Mouse (Mus musculus) heart, embryonic 13.5 days (tissue): ENCODE results near the gene Nlk. TPM values are rescaled to one million over a fixed set of nuclear protein-coding genes. Genes with fewer than 3 reads are reported as not detected.

Experiments
- ATAC-seq: fragments of 200-750 bp; cut with Nextera tagmentation; 2 replicates; pipeline ENCODE4 v1.8.0; 2017; ENCODE audit warnings: moderate TSS enrichment; ENCODE audit not compliant: insufficient number of reproducible peaks, low FRiP score, low TSS enrichment; ENCODE audit errors: extremely low read depth
- H3K27ac ChIP-seq: fragments of 300-500 bp; sonication (generic); replicated peaks from 2 replicates; pipeline ENCODE4 v1.5.1; 2015; ENCODE audit warnings: moderate library complexity, mild to moderate bottlenecking, inconsistent platforms
- H3K27me3 ChIP-seq: fragments of 300-500 bp; sonication (generic); replicated peaks from 2 replicates; pipeline ENCODE4 v1.6.1; 2015; ENCODE audit warnings: mild to moderate bottlenecking, inconsistent platforms
- H3K36me3 ChIP-seq: fragments of 300-500 bp; sonication (generic); 2 replicates; pipeline ENCODE4 v1.6.1; 2015; ENCODE audit warnings: mild to moderate bottlenecking, inconsistent platforms
- H3K4me1 ChIP-seq: fragments of 300-500 bp; sonication (generic); 2 replicates; pipeline ENCODE4 v1.6.1; 2015; ENCODE audit warnings: inconsistent platforms
- H3K4me2 ChIP-seq: fragments of 300-500 bp; sonication (generic); 2 replicates; pipeline ENCODE4 v1.6.1; 2015; ENCODE audit warnings: inconsistent platforms, mild to moderate bottlenecking, moderate library complexity
- H3K4me3 ChIP-seq: fragments of 300-500 bp; sonication (generic); 2 replicates; pipeline ENCODE4 v1.5.1; 2015; ENCODE audit warnings: moderate library complexity, mild to moderate bottlenecking, inconsistent platforms
- H3K9ac ChIP-seq: fragments of 300-500 bp; sonication (generic); 2 replicates; pipeline ENCODE4 v1.6.1; 2015; ENCODE audit warnings: inconsistent platforms, mild to moderate bottlenecking, moderate library complexity
- H3K9me3 ChIP-seq: fragments of 300-500 bp; sonication (generic); 2 replicates; pipeline ENCODE4 v1.6.1; 2016; ENCODE audit warnings: inconsistent platforms
- WGBS: fragments of 180-500 bp; shearing (Covaris S2); methylation state at CpG from one replicate; pipeline ENCODE4 v1.1.7; 2015; ENCODE audit warnings: mixed read lengths; 5-methylcytosine and 5-hydroxymethylcytosine counted together
- polyA plus RNA-seq: library from polyadenylated mRNA; unstranded; fragments of >200 nt; fragmentation: Nextera tagmentation; extraction: Ambion mirVana; gene quantifications from 2 replicates; pipeline ENCODE4 v1.2.1, GENCODE M21; 2015

Nlk gene
- polyA plus RNA-seq, 1 experiment from 2014 or later: 11.4 TPM

DNA sequence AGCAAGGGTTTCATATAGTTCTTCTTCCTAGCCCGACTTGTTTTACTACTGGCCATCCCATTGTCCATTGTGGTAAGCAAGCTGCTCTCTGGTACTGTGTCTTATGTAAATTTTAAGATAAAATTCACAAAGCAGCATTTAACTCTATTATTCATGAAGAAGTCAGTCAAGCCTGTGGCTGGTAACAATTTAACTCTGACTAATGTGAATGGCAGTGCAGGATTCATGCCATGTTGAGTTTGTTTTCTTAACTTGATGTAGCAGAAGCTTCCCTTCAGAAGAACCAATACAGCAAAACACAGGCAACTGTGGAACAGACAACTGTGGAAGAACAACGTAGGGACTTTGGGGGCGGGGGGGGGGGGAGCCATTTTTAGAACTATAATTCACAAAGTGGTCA lies 68.3 kb downstream of the Nlk start:
- no peak overlapping the region for H3K9ac ChIP-seq
- no peak overlapping the region for H3K27ac ChIP-seq
- H3K27me3 ChIP-seq: no peaks in the 10 kb centered on the region
- H3K4me3 ChIP-seq: no peak overlapping the region
- no peaks in the 10 kb centered on the region for H3K9me3 ChIP-seq
- no peak overlapping the region for H3K4me2 ChIP-seq
- no peak for ATAC-seq
- peaks cover 8% of the 10 kb centered on the region; the same call in 1 of the 2 replicates for H3K4me1 ChIP-seq
- WGBS: 74% methylated on average over 3 of the region's 3 CpGs
- H3K36me3 ChIP-seq: peaks cover 15% of the 10 kb centered on the region

DNA sequence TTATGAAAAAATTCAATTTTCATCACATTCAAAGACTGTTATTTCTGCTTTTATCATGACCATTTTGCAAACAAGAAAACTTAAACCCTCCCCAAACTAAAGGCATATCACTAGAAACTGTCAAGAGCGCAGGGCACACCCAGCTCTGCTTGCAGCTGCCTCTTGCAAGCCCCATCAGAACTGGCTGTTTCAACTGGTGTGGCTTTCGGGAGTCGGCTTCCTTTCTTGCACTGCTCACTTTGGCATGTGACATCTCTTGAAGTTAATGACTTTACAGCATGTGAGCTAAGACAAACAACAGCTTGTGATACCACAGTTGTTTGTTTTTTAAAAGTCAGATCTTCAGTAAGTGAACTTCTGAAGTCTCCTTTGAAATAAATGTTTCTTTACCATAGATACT lies 72.8 kb downstream of the Nlk start:
- no peak for ATAC-seq
- no peak overlapping the region for H3K4me3 ChIP-seq
- H3K4me2 ChIP-seq: no peak overlapping the region
- peaks cover 10% of the 10 kb centered on the region for H3K4me1 ChIP-seq
- 49% methylated on average over 3 of the region's 3 CpGs for WGBS
- peaks cover 15% of the 10 kb centered on the region for H3K36me3 ChIP-seq
- no peak overlapping the region for H3K27ac ChIP-seq
- H3K9ac ChIP-seq: no peak overlapping the region
- H3K9me3 ChIP-seq: no peaks in the 10 kb centered on the region
- H3K27me3 ChIP-seq: no peaks in the 10 kb centered on the region

DNA sequence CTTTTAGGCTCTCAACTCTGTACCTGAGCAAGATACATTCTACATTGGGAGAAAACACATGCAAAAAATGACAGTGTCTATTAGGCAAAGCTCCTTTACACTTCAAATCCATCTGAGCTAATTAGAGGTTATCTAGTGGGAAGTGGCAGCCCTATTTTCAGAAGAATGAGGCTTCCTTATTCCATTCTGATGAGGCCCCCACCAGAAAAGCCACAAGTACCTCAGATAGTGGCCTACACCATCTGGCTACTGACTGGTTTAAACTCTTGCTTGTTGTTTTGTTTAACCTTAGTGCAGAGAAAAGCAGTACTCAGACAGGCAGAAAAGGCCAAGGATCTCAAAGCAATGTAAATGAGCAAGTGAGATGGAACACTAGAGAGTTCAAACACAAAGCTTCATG lies 75.2 kb downstream of the Nlk start:
- H3K9me3 ChIP-seq: no peaks in the 10 kb centered on the region
- no peak overlapping the region for H3K4me2 ChIP-seq
- H3K4me3 ChIP-seq: no peak overlapping the region
- peaks cover 5% of the 10 kb centered on the region for H3K4me1 ChIP-seq
- H3K9ac ChIP-seq: no peak overlapping the region
- peaks cover 28% of the 10 kb centered on the region for H3K36me3 ChIP-seq
- no peak for ATAC-seq
- no peaks in the 10 kb centered on the region for H3K27me3 ChIP-seq
- H3K27ac ChIP-seq: no peak overlapping the region

DNA sequence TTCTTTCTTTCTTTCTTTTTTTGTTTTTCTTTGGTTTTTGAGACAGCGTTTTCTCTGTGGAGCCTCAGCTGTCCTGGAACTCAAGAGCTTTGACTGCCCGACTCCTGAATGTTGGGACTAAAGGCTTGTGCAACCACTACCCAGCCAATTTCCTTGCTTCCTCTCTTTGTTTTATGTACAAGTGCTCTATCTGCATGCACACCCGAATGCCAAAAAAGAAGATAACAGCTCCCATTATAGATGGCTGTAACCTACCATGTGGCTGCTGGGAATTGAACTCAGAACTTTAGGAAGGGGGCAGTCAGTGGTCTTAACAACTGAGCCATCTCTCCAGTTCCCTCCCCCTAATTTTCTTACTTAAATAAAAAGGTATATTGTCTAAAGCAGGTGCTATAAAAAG lies 77.0 kb downstream of the Nlk start:
- WGBS: 64% methylated on average over 3 of the region's 3 CpGs
- H3K9me3 ChIP-seq: no peaks in the 10 kb centered on the region
- H3K27ac ChIP-seq: no peak overlapping the region
- no peak overlapping the region for H3K4me2 ChIP-seq
- no peak for ATAC-seq
- no peak overlapping the region for H3K9ac ChIP-seq
- peaks cover 27% of the 10 kb centered on the region for H3K36me3 ChIP-seq
- no peaks in the 10 kb centered on the region for H3K27me3 ChIP-seq
- no peak overlapping the region for H3K4me3 ChIP-seq
- peaks cover 5% of the 10 kb centered on the region for H3K4me1 ChIP-seq

DNA sequence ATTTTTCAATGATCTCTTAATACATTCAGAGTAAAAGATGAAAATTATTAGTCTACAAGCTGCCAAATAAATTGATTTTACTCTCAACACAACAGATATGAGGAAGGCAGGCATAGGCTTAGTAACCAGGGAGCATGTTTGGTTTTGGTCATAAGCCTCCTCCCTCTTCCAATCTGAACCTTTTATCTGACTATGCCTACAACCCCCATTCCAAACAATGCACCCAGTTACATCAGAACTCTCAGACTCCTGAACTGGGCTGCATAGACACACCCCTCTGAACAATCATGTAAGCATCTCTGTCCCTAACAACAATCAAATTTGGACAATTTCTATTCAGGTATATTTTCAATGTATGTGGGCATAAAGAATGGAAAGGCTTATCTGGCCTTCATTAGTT lies 85.9 kb downstream of the Nlk start:
- peaks cover 20% of the 10 kb centered on the region for H3K36me3 ChIP-seq
- no peaks in the 10 kb centered on the region for H3K27me3 ChIP-seq
- H3K4me2 ChIP-seq: no peak overlapping the region
- no peak for ATAC-seq
- H3K4me3 ChIP-seq: no peak overlapping the region
- no peak overlapping the region for H3K9ac ChIP-seq
- no peaks in the 10 kb centered on the region for H3K9me3 ChIP-seq
- peaks cover 11% of the 10 kb centered on the region for H3K4me1 ChIP-seq
- H3K27ac ChIP-seq: no peak overlapping the region

DNA sequence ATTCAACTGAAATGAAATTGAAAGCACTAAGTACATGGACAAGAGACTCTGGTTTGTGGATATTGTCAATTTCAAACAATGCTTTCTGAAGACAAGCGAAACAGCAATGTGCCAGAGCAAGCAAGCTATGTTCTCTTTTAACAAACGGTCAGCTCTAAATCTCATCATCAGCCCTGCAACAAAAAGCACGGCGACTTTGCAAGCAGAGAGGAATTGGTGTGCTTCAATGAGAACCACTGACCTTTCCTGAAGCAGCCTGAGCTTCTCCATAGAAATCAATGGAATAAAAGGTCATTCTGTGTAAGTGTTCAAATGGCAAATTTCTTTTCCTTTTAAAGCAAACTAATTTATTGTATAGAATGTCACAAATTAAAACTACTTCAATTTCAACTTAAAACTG lies 87.5 kb downstream of the Nlk start:
- Histone ChIP-seq H3K4me3 (no peak overlapping the region), H3K27me3 (no peaks in the 10 kb centered on the region), H3K4me2 (no peak overlapping the region), H3K36me3 (peaks cover 26% of the 10 kb centered on the region), H3K27ac (peak overlapping the region; percentile 58; the same call in 1 of the 2 replicates), H3K9me3 (no peaks in the 10 kb centered on the region), H3K4me1 (peaks cover 11% of the 10 kb centered on the region), H3K9ac (no peak overlapping the region)
- WGBS: 71% methylated on average over 4 of the region's 4 CpGs
- no peak for ATAC-seq

DNA sequence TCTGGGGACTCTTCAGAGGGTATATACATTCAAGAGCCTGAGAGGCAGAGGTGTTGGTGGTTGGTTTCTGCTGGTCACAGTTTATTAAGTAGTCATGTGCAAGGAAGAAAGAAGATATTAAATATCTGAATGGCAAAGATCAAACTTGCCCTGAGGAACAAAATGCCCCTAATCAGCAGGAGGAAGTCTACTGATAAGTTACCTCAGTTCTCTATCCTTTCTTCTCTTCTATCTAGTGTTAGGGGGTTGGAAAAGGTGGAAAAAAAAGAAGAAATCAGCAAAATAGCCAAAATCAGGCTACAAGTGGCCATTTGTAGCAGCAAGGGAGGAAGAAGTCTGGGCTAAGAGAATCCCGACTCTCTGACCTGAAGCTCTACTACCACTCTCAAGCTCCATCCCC lies 92.3 kb downstream of the Nlk start:
- no peak overlapping the region for H3K4me2 ChIP-seq
- H3K4me1 ChIP-seq: peaks cover 22% of the 10 kb centered on the region
- no peak for ATAC-seq
- 59% methylated on average over 1 of the region's 1 CpGs for WGBS
- no peaks in the 10 kb centered on the region for H3K27me3 ChIP-seq
- peaks cover 44% of the 10 kb centered on the region for H3K36me3 ChIP-seq
- no peak overlapping the region for H3K9ac ChIP-seq
- H3K9me3 ChIP-seq: no peaks in the 10 kb centered on the region
- H3K4me3 ChIP-seq: no peak overlapping the region
- no peak overlapping the region for H3K27ac ChIP-seq

DNA sequence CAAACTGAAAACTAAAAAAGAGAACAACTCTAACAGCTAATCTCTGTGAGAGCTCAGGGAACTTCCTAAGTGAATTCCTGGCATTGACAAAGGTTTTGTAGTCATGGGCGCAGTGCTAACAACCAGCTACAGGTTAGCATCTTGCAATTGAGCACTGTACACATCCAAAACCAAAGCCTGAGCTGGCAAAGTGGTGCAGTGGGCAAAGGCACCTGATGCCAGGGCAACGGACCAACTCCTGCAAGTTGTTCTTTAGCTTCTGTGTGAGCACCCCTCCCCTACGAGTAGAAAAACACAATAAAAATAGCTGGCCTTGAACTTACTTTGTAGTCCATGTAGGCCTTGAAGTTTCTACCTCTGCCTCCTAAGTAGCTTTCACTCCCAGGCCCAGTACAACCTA lies 94.4 kb downstream of the Nlk start:
- Histone ChIP-seq H3K9me3 (no peaks in the 10 kb centered on the region), H3K4me1 (peaks cover 14% of the 10 kb centered on the region; the same call in 1 of the 2 replicates), H3K4me2 (no peak overlapping the region), H3K9ac (no peak overlapping the region), H3K4me3 (no peak overlapping the region), H3K36me3 (peaks cover 49% of the 10 kb centered on the region), H3K27me3 (no peaks in the 10 kb centered on the region), H3K27ac (no peak overlapping the region)
- ATAC-seq: no peak
- 71% methylated on average over 3 of the region's 3 CpGs for WGBS

DNA sequence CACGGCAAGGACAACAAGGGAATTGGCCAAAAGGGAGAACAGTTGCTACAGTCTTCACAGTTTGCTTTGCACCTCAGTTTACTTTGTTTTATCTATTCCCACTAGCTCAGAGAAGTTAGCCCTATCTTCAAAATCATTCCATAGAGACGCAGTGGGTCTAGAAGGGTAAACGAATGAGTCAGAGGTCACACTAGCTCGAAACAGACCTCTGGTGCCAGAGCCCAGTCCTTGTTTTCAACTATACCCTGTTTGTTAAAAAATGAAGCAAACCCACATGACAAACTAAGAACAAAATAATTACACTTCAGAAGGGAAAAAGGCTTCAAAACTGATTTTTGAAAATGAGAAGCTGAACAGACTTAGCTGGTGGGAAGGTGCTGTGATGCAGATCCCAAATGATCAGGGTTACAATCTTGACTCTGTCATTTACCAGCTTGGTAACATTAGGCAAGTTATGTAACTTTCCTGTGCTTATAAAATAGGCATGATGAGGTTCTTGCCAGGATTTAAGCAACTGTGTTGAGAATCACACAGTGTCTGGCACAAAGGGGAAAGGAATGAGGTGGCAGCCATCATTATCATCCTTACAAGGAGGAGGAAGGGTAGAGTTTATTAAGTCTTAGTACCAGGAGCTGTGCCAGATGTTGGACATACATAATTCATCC lies 96.1 kb downstream of the Nlk start:
- Histone ChIP-seq H3K27ac (no peak overlapping the region), H3K9me3 (no peaks in the 10 kb centered on the region), H3K4me3 (no peak overlapping the region), H3K27me3 (no peaks in the 10 kb centered on the region), H3K9ac (no peak overlapping the region), H3K36me3 (peaks cover 43% of the 10 kb centered on the region), H3K4me2 (no peak overlapping the region), H3K4me1 (peaks cover 14% of the 10 kb centered on the region; the same call in 1 of the 2 replicates)
- ATAC-seq: no peak
- WGBS: 54% methylated on average over 4 of the region's 4 CpGs

DNA sequence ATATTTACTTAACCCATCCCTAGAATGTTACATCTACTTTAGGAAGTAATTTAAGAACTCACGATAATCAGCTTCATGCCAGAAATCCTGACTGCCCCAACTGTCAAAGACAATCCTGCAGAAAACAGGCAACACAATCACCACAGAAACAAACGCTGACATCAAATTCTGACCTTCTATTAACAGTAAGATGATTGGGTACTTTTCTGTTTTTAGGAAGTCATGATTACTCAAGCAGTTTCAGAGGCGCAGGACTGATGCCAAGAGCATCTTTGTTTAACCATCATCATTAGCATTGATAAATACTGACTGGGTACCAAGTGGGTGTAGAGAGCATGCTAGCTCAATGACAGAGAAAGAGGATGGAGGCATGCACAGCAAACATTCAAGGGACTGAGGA lies 96.7 kb downstream of the Nlk start:
- Histone ChIP-seq H3K27me3 (no peaks in the 10 kb centered on the region), H3K4me1 (peaks cover 14% of the 10 kb centered on the region), H3K9ac (no peak overlapping the region), H3K36me3 (peaks cover 39% of the 10 kb centered on the region), H3K9me3 (no peaks in the 10 kb centered on the region), H3K4me2 (no peak overlapping the region), H3K27ac (no peak overlapping the region), H3K4me3 (no peak overlapping the region)
- no peak for ATAC-seq
- WGBS: 72% methylated on average over 3 of the region's 3 CpGs

DNA sequence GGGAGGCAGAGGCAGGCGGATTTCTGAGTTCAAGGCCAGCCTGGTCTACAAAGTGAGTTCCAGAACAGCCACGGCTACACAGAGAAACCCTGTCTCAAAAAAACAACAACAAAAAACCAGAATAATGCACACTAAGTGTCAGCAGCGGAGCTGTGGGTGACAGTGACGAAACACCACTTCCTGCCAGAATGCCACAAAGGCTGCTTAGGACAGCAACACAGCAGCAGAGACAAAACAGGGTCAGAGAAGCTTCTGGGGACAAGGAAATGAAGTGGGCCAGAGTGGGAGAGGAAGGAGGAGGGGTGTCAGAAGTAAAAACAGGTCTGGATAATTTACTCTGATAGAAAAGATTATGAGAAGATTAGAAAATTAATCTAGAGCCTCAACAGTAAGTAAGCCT lies 97.1 kb downstream of the Nlk start:
- H3K36me3 ChIP-seq: peaks cover 35% of the 10 kb centered on the region

DNA sequence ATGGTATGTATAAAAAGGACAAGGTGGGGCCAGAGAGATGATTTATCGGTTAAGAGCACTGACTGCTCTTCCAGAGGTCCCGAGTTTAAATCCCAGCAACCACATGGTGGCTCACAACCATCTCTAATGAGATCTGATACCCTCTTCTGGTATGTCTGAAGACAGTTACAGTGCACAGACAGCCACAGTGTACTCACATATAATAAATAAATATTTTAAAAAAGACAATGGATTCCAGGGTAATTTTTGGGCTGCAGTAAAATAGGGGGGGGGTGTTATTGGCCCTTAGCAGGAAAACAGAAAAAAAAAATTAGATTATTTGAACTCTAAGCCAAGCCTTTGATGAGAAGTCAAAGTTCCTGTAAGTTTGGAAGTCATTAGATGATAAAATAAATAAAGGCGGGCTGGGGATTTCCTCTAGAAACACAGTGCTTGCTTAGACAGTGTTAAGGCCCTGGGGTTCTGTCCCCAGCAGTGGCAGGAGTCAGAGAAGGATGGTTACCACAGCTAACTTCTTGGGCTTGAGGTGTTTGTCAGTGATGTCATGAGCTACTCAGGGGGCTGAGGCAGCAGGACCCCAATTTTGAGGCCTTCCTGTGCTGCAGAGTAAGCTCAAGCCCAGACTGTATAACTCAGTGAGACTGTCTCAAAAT lies 98.3 kb downstream of the Nlk start:
- no peak for ATAC-seq
- H3K27me3 ChIP-seq: no peaks in the 10 kb centered on the region
- no peak overlapping the region for H3K27ac ChIP-seq
- 72% methylated on average over 3 of the region's 3 CpGs for WGBS
- no peak overlapping the region for H3K4me3 ChIP-seq
- peaks cover 26% of the 10 kb centered on the region for H3K36me3 ChIP-seq
- H3K9ac ChIP-seq: no peak overlapping the region
- peaks cover 23% of the 10 kb centered on the region for H3K4me1 ChIP-seq
- no peaks in the 10 kb centered on the region for H3K9me3 ChIP-seq
- H3K4me2 ChIP-seq: no peak overlapping the region

More for the DNA sequence above, 97.1 kb downstream of the Nlk start:
- H3K4me3 ChIP-seq: no peak overlapping the region
- no peak overlapping the region for H3K9ac ChIP-seq
- no peak for ATAC-seq
- WGBS: 67% methylated on average over 4 of the region's 4 CpGs
- no peak overlapping the region for H3K27ac ChIP-seq
- no peaks in the 10 kb centered on the region for H3K9me3 ChIP-seq
- peaks cover 19% of the 10 kb centered on the region for H3K4me1 ChIP-seq
- H3K27me3 ChIP-seq: no peaks in the 10 kb centered on the region
- H3K4me2 ChIP-seq: no peak overlapping the region
